Mouse (Mus musculus) right cerebral cortex, adult 2 months (tissue): Measurements from ENCODE around the gene Emilin3.

Experiments
- DNase-seq, 2 experiments: peaks; one replicate each; pipeline ENCODE4 v3.0.0; 2021 to 2022; ENCODE audit warnings: low spot score in 2 of 2

Gene Emilin3

GRCm38 (mm10) chr2:160872890-160873382, 39.2 kb downstream of the Emilin3 start, which contains the start of gene Zhx3:
Zhx3 (minus strand) TSS chr2:160872998.
- DNase-seq, result peak; percentile 85 to 86

- DNase-seq, result peak; percentile 53 to 57
Observed at GRCm38 (mm10) chr2:160872395-160872794, 39.7 kb downstream of the Emilin3 start.

DNA sequence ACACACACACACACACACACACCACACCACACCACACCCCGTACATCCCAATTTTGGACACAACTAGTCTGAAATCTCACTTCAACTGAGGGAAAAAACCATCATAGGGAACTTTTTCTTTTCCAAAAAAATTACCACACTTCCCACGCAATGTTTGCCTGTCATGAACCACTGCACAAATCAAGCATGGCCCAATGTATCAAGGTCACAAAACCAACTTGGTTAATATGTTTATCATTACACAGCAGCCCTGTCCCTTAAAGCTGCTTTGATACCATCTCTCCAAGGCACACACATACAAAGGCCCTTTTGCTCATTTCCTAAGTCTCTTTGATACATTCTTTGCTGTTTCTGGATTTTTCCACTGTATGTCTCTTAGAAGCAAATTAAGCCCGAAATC, 40.8 kb downstream of the Emilin3 start:
- DNase-seq, result no peak

GRCm38 (mm10) chr2:160869446-160869845, 42.7 kb downstream of the Emilin3 start:
- no peak for DNase-seq

GRCm38 (mm10) chr2:160865266-160865665, 46.9 kb downstream of the Emilin3 start:
- no peak for DNase-seq

DNA sequence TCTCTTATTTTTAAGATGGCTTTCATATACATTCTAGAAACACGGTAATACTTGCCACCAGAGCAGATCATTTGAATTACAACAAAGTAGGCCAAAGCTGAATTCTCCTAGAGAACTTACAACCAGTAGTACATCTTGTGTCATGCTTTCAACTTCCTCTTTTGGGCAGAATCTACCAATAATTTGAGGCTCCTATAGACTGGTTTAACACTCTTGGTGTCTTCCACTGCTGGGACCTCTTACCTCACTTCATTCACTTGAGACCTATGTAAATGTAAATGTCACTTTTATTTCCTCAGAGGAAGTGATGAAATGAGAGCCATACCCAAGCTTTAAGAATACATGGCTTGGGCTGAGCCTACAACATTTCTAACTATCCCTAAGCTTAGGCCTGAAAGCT, 48.0 kb downstream of the Emilin3 start:
- DNase-seq, result no peak

GRCm38 (mm10) chr2:160860363-160860762, 51.8 kb downstream of the Emilin3 start:
- no peak for DNase-seq
